Mouse (Mus musculus) macrophage (primary cell): ENCODE measurements around the gene D430041D05Rik. TPM values are rescaled to one million over a fixed set of nuclear protein-coding genes. Genes with fewer than 3 reads are reported as not detected.
"Not testable (repeated sequence)": the region's sequence is repeated elsewhere in the genome, so short reads cannot be mapped to it uniquely, and the experiment has no call there.

ENCODE experiments used
- H3K27ac ChIP-seq: fragments of 350-480 bp; formaldehyde crosslinking; 2 replicates; pipeline ENCODE4 v1.9.0; 2021
- H3K36me3 ChIP-seq: fragments of 350-480 bp; formaldehyde crosslinking; 2 replicates; pipeline ENCODE4 v1.9.0; 2021; ENCODE audit errors: inconsistent target
- H3K4me3 ChIP-seq: fragments of 350-480 bp; formaldehyde crosslinking; 2 replicates; pipeline ENCODE4 v1.9.0; 2021; ENCODE audit errors: inconsistent target
- H3K79me2 ChIP-seq: fragments of 350-480 bp; formaldehyde crosslinking; 2 replicates; pipeline ENCODE4 v1.9.0; 2021; ENCODE audit errors: inconsistent target
- WGBS: methylation state at CpG from one replicate; pipeline ENCODE4 v1.1.7; 2026; ENCODE audit warnings: inconsistent platforms; ENCODE audit not compliant: missing documents; 5-methylcytosine and 5-hydroxymethylcytosine counted together
- polyA plus RNA-seq: library from polyadenylated mRNA; stranded (reverse); fragments of 250-400 nt; gene quantifications from 3 replicates; pipeline ENCODE4 v1.2.4, GENCODE M21; 2018; ENCODE audit warnings: inconsistent platforms

D430041D05Rik gene
- polyA plus RNA-seq, 1 experiment from 2014 or later: not detected

GRCm38 (mm10) chr2:104134150-104135056 lies 276.4 kb downstream of the D430041D05Rik start:
- H3K79me2 ChIP-seq: no peaks in the 10 kb centered on the region
- 50% methylated on average over 8 of the region's 8 CpGs for WGBS
- no peak overlapping the region for H3K4me3 ChIP-seq
- H3K27ac ChIP-seq: no peak overlapping the region
- no peaks in the 10 kb centered on the region for H3K36me3 ChIP-seq

GRCm38 (mm10) chr2:104133042-104133810 lies 277.6 kb downstream of the D430041D05Rik start:
- WGBS: 53% methylated on average over 11 of the region's 12 CpGs
- H3K4me3 ChIP-seq: no peak overlapping the region
- no peaks in the 10 kb centered on the region for H3K79me2 ChIP-seq
- H3K27ac ChIP-seq: no peak overlapping the region
- no peaks in the 10 kb centered on the region for H3K36me3 ChIP-seq

GRCm38 (mm10) chr2:104132266-104132859 lies 278.4 kb downstream of the D430041D05Rik start:
- Histone ChIP-seq H3K4me3 (no peak overlapping the region), H3K27ac (no peak overlapping the region), H3K79me2 (no peaks in the 10 kb centered on the region), H3K36me3 (no peaks in the 10 kb centered on the region)
- 39% methylated on average over 7 of the region's 7 CpGs for WGBS

GRCm38 (mm10) chr2:104130969-104131368 lies 279.8 kb downstream of the D430041D05Rik start:
- Histone ChIP-seq H3K36me3 (no peaks in the 10 kb centered on the region), H3K27ac (no peak overlapping the region), H3K79me2 (no peaks in the 10 kb centered on the region), H3K4me3 (no peak overlapping the region)
- 60% methylated on average over 3 of the region's 3 CpGs for WGBS

GRCm38 (mm10) chr2:104130165-104130564 lies 280.6 kb downstream of the D430041D05Rik start:
- WGBS: 86% methylated on average over 6 of the region's 6 CpGs
- Histone ChIP-seq H3K27ac (no peak overlapping the region), H3K79me2 (no peaks in the 10 kb centered on the region), H3K4me3 (no peak overlapping the region), H3K36me3 (no peaks in the 10 kb centered on the region)

- WGBS: 91% methylated on average over 13 of the region's 13 CpGs
- Histone ChIP-seq H3K27ac (no peak overlapping the region), H3K36me3 (no peaks in the 10 kb centered on the region), H3K4me3 (no peak overlapping the region), H3K79me2 (no peaks in the 10 kb centered on the region)
These were observed 281.8 kb downstream of the D430041D05Rik start for GRCm38 (mm10) chr2:104128803-104129531.

GRCm38 (mm10) chr2:104124071-104124470 lies 286.7 kb downstream of the D430041D05Rik start:
- H3K27ac ChIP-seq: no peak overlapping the region
- no peak overlapping the region for H3K4me3 ChIP-seq
- H3K79me2 ChIP-seq: no peaks in the 10 kb centered on the region
- WGBS: 74% methylated on average over 5 of the region's 5 CpGs
- H3K36me3 ChIP-seq: no peaks in the 10 kb centered on the region

GRCm38 (mm10) chr2:104123540-104123939 lies 287.3 kb downstream of the D430041D05Rik start:
- Histone ChIP-seq H3K79me2 (no peaks in the 10 kb centered on the region), H3K36me3 (no peaks in the 10 kb centered on the region), H3K4me3 (no peak overlapping the region), H3K27ac (no peak overlapping the region)
- WGBS: 56% methylated on average over 3 of the region's 3 CpGs

- peak within 1 kb of the TSS; percentile 12; the same call in 1 of the 2 replicates for H3K4me3 ChIP-seq
- under 1% methylated on average over 74 of the region's 74 CpGs for WGBS
- no peaks in the 10 kb centered on the region for H3K79me2 ChIP-seq
- H3K27ac ChIP-seq: no peak within 1 kb of the TSS
- H3K36me3 ChIP-seq: no peaks in the 10 kb centered on the region
These were observed 288.1 kb downstream of the D430041D05Rik start, which contains the start of gene A930018P22Rik for GRCm38 (mm10) chr2:104122505-104123378. Gene A930018P22Rik (plus strand): TSS chr2:104122769.

- Histone ChIP-seq H3K4me3 (peak overlapping the region; percentile 12; the same call in 1 of the 2 replicates), H3K79me2 (no peaks in the 10 kb centered on the region), H3K27ac (no peak overlapping the region), H3K36me3 (no peaks in the 10 kb centered on the region)
- WGBS: 80% methylated on average over 8 of the region's 8 CpGs
These were observed 288.9 kb downstream of the D430041D05Rik start for GRCm38 (mm10) chr2:104121681-104122504.

- Histone ChIP-seq H3K79me2 (no peaks in the 10 kb centered on the region), H3K27ac (no peak overlapping the region), H3K36me3 (no peaks in the 10 kb centered on the region), H3K4me3 (no peak overlapping the region)
- 95% methylated on average over 6 of the region's 6 CpGs for WGBS
These were observed 290.5 kb downstream of the D430041D05Rik start for GRCm38 (mm10) chr2:104120312-104120711.

GRCm38 (mm10) chr2:104119097-104119496 lies 291.7 kb downstream of the D430041D05Rik start:
- Histone ChIP-seq H3K27ac (no peak overlapping the region), H3K79me2 (no peaks in the 10 kb centered on the region), H3K4me3 (no peak overlapping the region), H3K36me3 (no peaks in the 10 kb centered on the region)
- 100% methylated on average over 1 of the region's 1 CpGs for WGBS

- H3K79me2 ChIP-seq, H3K27ac ChIP-seq, H3K36me3 ChIP-seq, H3K4me3 ChIP-seq: not testable (repeated sequence)
These were observed 293.6 kb downstream of the D430041D05Rik start for GRCm38 (mm10) chr2:104117173-104117572.
